Mouse (Mus musculus) urinary bladder, postnatal 0 days (tissue): Measurements from ENCODE around the gene Pet100. TPM values are rescaled to one million over a fixed set of nuclear protein-coding genes. Genes with fewer than 3 reads are reported as not detected.

Experiments
- polyA plus RNA-seq: library from polyadenylated mRNA; unstranded; fragments of >200 nt; fragmentation: Nextera tagmentation; extraction: Ambion mirVana; gene quantifications from 2 replicates; pipeline ENCODE4 v1.2.1, GENCODE M21; 2015

Gene Pet100
- 104 and 109 TPM in 2 replicates for polyA plus RNA-seq

DNA sequence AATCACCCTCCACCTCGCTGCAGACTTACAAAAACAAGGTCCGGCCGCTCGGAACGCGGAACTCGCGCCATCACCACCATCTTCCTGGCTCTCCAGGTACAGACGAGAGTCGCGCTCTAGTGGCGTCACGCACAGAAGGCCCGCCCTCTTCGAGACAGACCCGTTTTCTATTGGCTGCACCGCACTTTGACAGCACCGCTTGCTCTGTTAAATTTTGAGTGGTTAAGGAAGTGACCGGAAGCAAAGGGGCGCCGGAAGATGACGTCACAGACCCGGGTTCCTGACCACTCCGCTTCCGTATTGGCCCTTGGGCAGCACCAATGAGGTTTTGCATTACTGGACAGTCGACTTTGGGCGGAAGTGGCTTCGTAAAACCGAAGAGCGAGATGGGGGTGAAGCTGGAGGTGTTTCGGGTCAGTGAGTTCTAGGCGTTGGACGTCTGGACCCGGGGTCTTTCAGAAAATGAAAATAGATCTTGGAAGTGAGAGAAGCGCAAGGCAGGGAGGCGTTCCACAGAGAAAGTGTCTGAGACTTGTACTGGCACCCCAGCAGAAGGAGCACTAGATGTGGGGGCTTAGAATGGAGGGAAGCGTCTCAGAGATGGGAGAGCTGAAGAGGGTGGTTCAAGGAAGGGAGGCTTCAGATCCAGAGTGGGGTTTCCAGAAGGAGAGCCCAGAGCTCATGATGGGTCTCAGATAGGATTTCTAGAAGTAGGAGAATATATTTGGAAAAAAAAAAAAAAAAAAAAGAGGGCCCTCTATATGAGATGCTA is at the start of gene Pet100, which contains the start of gene Xab2:
TSS of gene Pet100 (plus strand) at position 350 of the 772 bp plus-strand sequence.
TSS of gene Xab2 (minus strand) at position 118 of the 772 bp plus-strand sequence.

DNA sequence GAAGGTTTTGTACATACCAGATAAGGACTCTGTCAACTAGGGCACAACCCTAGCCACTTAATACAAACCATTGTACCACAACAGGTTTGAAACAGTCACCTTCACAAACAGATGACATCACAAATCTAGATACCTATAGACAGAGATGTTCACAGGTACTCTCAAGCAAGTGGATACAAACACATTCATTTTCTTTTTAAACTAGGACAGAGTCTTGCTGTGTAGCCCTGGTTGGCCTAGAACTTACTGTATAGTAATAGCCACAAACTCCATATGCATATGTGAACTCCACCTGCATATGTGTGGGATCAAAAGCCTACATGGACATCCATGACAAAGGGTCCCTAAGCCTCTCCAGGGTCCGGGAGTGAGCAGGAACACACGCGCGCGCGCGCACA is 34.4 kb upstream of the Pet100 start, which contains the start of gene Camsap3:
TSS of gene Camsap3 (plus strand) at position 301 of the 398 bp plus-strand sequence.

GRCm38 (mm10) chr8:3625445-3625844 is 4.1 kb downstream of the Pet100 start, which contains the start of gene Pcp2:
Gene Pcp2, minus strand, starts transcription at chr8:3625545.

GRCm38 (mm10) chr8:3630647-3631477 is 9.5 kb downstream of the Pet100 start, which contains the start of gene Stxbp2:
Gene Stxbp2, plus strand, starts transcription at chr8:3630955.

GRCm38 (mm10) chr8:3655526-3655925 is 34.2 kb downstream of the Pet100 start, which contains the start of gene Retn:
Gene Retn, plus strand, starts transcription at chr8:3655770.

DNA sequence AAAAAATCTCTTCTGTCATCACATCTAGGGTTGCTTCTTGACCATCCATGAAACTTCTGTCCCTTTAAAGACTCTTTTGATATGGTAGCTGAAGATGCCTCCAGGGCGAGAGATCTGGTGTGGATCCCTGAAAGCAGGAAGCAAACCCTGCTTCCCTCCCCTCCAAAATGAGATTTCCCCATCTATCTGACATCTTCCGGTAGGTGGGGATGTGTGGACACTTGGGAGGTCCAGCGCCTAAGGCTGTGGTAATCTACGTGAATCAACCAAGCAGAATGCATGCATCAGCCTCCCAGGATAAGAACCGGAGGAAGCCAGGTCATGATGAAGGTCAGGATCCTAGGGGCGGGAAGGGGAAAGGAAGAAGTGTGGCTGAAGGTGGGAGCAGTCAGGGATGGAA is 44.2 kb downstream of the Pet100 start, which contains the start of gene Mcemp1:
TSS of gene Mcemp1 (plus strand) at position 248 of the 400 bp plus-strand sequence.

GRCm38 (mm10) chr8:3671980-3672491 is 50.7 kb downstream of the Pet100 start, which contains the start of gene Fcor:
Gene Fcor, minus strand, starts transcription at chr8:3672362.

Other genes starting within 250 kb of the Pet100 start
- gene Arhgef18, start 228.5 kb upstream of the Pet100 start, polyA plus RNA-seq, result 7.6 and 9.2 TPM in 2 replicates
- 5.5 and 7.1 TPM in 2 replicates for gene Pex11g, start 153.9 kb upstream of the Pet100 start, polyA plus RNA-seq
- gene Tex45, start 150.7 kb upstream of the Pet100 start, polyA plus RNA-seq, result 0.10 TPM in 1 of 2 replicates, not detected in the other
- gene Zfp358, start 128.4 kb upstream of the Pet100 start, polyA plus RNA-seq, result 17.3 and 18.6 TPM in 2 replicates
- 30.1 and 32.9 TPM in 2 replicates for gene Mcoln1, start 121.1 kb upstream of the Pet100 start, polyA plus RNA-seq
- gene Pnpla6, start 106.2 kb upstream of the Pet100 start, polyA plus RNA-seq, result 17.0 and 17.4 TPM in 2 replicates
- gene C330021F23Rik, start 53.6 kb upstream of the Pet100 start, polyA plus RNA-seq, result 0.25 TPM in 1 of 2 replicates, not detected in the other
- gene Camsap3, start 34.3 kb upstream of the Pet100 start, polyA plus RNA-seq, result 4.9 and 5.3 TPM in 2 replicates
- 24.4 and 25.8 TPM in 2 replicates for gene Xab2, start 232 bp upstream of the Pet100 start, polyA plus RNA-seq
- not detected in 2 replicates for gene Pcp2, start 4.0 kb downstream of the Pet100 start, polyA plus RNA-seq
- gene Stxbp2, start 9.4 kb downstream of the Pet100 start, polyA plus RNA-seq, result 72.6 and 85.6 TPM in 2 replicates
- not detected in 2 replicates for gene Retn, start 34.2 kb downstream of the Pet100 start, polyA plus RNA-seq
- gene Mcemp1, start 44.2 kb downstream of the Pet100 start, polyA plus RNA-seq, result 0.69 and 7.5 TPM in 2 replicates
- gene Fcor, start 50.8 kb downstream of the Pet100 start, polyA plus RNA-seq, result 3.4 and 8.5 TPM in 2 replicates
- 23.6 and 24.4 TPM in 2 replicates for gene Trappc5, start 54.8 kb downstream of the Pet100 start, polyA plus RNA-seq
- gene Fcer2a, start 72.6 kb downstream of the Pet100 start, polyA plus RNA-seq, result 0.08 TPM in 1 of 2 replicates, not detected in the other
- 0.10 and 0.37 TPM in 2 replicates for gene Clec4g, start 99.1 kb downstream of the Pet100 start, polyA plus RNA-seq
- not detected in 2 replicates for gene Cd209a, start 127.4 kb downstream of the Pet100 start, polyA plus RNA-seq
- not detected in 2 replicates for gene Cd209e, start 232.8 kb downstream of the Pet100 start, polyA plus RNA-seq